Mouse (Mus musculus) erythroblast, embryonic 14.5 days (primary cell): ENCODE measurements around the gene Efs. TPM values are rescaled to one million over a fixed set of nuclear protein-coding genes. Genes with fewer than 3 reads are reported as not detected.

Source experiments
- H3K27me3 ChIP-seq: 2 replicates; pipeline ENCODE4 v1.6.1; 2012; ENCODE audit warnings: inconsistent platforms; ENCODE audit not compliant: control insufficient read depth
- H3K36me3 ChIP-seq: 2 replicates; pipeline ENCODE4 v1.6.1; 2012; ENCODE audit warnings: mild to moderate bottlenecking, inconsistent platforms; ENCODE audit not compliant: control insufficient read depth
- H3K4me1 ChIP-seq: 2 replicates; pipeline ENCODE4 v1.6.1; 2012; ENCODE audit warnings: inconsistent platforms; ENCODE audit not compliant: control insufficient read depth
- H3K4me3 ChIP-seq: replicated peaks from 2 replicates; pipeline ENCODE3; 2012; ENCODE audit warnings: moderate library complexity, mild to moderate bottlenecking, inconsistent platforms
- H3K9me3 ChIP-seq: 2 replicates; pipeline ENCODE4 v1.6.1; 2012; ENCODE audit warnings: low read length, inconsistent platforms, mixed read lengths; ENCODE audit not compliant: control insufficient read depth
- GATA1 ChIP-seq: IDR thresholded peaks from 2 replicates; pipeline ENCODE4 v1.6.1; 2012; ENCODE audit warnings: low read length, inconsistent platforms, mixed read lengths
- TAL1 ChIP-seq: IDR thresholded peaks from 3 replicates; pipeline ENCODE4 v1.6.1; 2012; ENCODE audit warnings: low read length, inconsistent platforms, mixed read lengths
- polyA plus RNA-seq: library from polyadenylated mRNA; stranded (reverse); fragments of >175 nt; gene quantifications from 2 replicates; pipeline ENCODE4 v1.2.3, GENCODE M21; 2012

Gene Efs
- polyA plus RNA-seq, 1 experiment: not detected

- Histone ChIP-seq H3K36me3 (no peaks in the 10 kb centered on the region), H3K4me1 (peaks cover 12% of the 10 kb centered on the region), H3K27me3 (peaks cover 55% of the 10 kb centered on the region), H3K4me3 (no peak overlapping the region), H3K9me3 (peaks cover 2% of the 10 kb centered on the region; the same call in 1 of the 2 replicates)
- TF ChIP-seq TAL1 (no peak), GATA1 (no peak)
These were observed 3.9 kb upstream of the Efs start for GRCm38 (mm10) chr14:54929801-54930200.

DNA sequence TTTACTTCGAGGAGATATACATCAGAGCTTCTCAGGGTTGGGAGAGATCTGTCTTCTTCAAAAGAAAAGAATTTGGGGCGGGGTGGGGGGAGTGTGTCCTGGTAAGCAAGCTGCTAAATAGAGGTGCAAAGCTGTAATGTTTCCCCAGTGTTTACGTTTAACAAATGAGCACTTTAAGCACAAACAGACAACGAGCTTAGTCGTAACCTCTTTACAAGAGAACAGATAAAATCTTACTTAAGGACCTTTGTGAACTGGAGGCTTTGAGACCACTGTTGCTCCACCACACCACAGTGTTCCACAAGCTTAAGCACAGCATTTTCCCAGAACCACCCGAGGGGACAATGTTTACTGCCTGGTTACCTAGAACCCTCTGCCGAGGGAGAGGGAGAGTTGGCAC, 1.4 kb upstream of the Efs start:
- no peak overlapping the region for H3K4me3 ChIP-seq
- peaks cover 67% of the 10 kb centered on the region for H3K27me3 ChIP-seq
- peaks cover 2% of the 10 kb centered on the region; the same call in 1 of the 2 replicates for H3K9me3 ChIP-seq
- peaks cover 21% of the 10 kb centered on the region for H3K4me1 ChIP-seq
- no peaks in the 10 kb centered on the region for H3K36me3 ChIP-seq
- TF ChIP-seq GATA1 (no peak), TAL1 (no peak)

- TF ChIP-seq TAL1: no peak
- TF ChIP-seq GATA1: no peak
- H3K27me3 ChIP-seq: peaks cover 67% of the 10 kb centered on the region
- H3K4me1 ChIP-seq: peaks cover 21% of the 10 kb centered on the region
- H3K36me3 ChIP-seq: no peaks in the 10 kb centered on the region
- no peak overlapping the region for H3K4me3 ChIP-seq
- H3K9me3 ChIP-seq: peaks cover 2% of the 10 kb centered on the region; the same call in 1 of the 2 replicates
These were observed 654 bp upstream of the Efs start for GRCm38 (mm10) chr14:54926401-54927158.

- Histone ChIP-seq H3K27me3 (peaks cover 63% of the 10 kb centered on the region), H3K36me3 (no peaks in the 10 kb centered on the region), H3K4me1 (peaks cover 21% of the 10 kb centered on the region), H3K4me3 (peak overlapping the region; percentile 19), H3K9me3 (peaks cover 10% of the 10 kb centered on the region)
- TF ChIP-seq TAL1: no peak
- TF ChIP-seq GATA1: no peak
These were observed 1.1 kb downstream of the Efs start for GRCm38 (mm10) chr14:54924641-54925348.

DNA sequence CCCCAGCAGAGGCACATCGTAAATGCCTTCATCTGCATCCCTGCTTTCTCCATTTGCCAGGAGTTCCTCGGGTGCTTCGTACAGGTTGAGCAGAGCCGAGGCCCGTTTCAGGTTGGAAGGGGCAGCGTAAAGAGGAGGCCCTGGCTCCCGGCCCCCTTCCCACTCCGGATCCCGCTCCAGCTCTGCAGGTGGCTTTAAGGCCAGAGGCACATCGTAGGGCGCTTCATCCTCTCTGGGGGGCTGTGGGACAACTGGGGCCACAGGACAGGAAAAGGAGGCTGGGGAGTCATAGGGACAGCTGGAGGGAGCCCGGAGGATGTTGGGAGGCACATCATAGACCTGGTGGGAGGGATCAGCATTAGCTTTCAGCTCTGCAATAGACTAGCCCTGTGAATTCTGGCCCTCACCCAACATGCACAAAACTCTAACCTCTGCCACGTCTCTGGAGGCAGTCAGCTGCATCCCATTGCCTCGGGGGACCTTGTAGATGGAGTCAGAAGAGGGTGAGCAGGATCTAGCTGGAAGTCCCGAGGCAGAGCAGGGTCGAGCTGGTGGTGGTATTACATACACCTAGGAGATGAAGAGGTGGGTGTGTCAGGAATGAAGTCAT, 5.7 kb downstream of the Efs start:
- TF ChIP-seq GATA1 (no peak), TAL1 (no peak)
- Histone ChIP-seq H3K27me3 (peaks cover 18% of the 10 kb centered on the region), H3K4me1 (peaks cover 13% of the 10 kb centered on the region), H3K36me3 (no peaks in the 10 kb centered on the region), H3K4me3 (no peak overlapping the region), H3K9me3 (peaks cover 8% of the 10 kb centered on the region)

- H3K4me3 ChIP-seq: no peak overlapping the region
- no peaks in the 10 kb centered on the region for H3K4me1 ChIP-seq
- peaks cover 4% of the 10 kb centered on the region; the same call in 1 of the 2 replicates for H3K9me3 ChIP-seq
- peaks cover 47% of the 10 kb centered on the region for H3K27me3 ChIP-seq
- TF ChIP-seq GATA1 (no peak), TAL1 (no peak)
- H3K36me3 ChIP-seq: no peaks in the 10 kb centered on the region
These were observed 12.6 kb downstream of the Efs start for GRCm38 (mm10) chr14:54913343-54913742.

- Histone ChIP-seq H3K4me3 (peak within 1 kb of the TSS; percentile 50), H3K27me3 (peaks cover 47% of the 10 kb centered on the region), H3K36me3 (no peaks in the 10 kb centered on the region), H3K9me3 (peaks cover 4% of the 10 kb centered on the region; the same call in 1 of the 2 replicates), H3K4me1 (no peaks in the 10 kb centered on the region)
- TF ChIP-seq TAL1 (no peak), GATA1 (no peak)
These were observed 13.0 kb downstream of the Efs start, which contains the start of gene Slc22a17 for GRCm38 (mm10) chr14:54912886-54913285. TSS of gene Slc22a17 (minus strand) at chr14:54913132.

GRCm38 (mm10) chr14:54912109-54912850, 13.6 kb downstream of the Efs start:
- no peak for TF ChIP-seq TAL1
- TF ChIP-seq GATA1: no peak
- Histone ChIP-seq H3K9me3 (peaks cover 4% of the 10 kb centered on the region; the same call in 1 of the 2 replicates), H3K4me3 (peak overlapping the region; percentile 50), H3K27me3 (peaks cover 47% of the 10 kb centered on the region), H3K36me3 (no peaks in the 10 kb centered on the region), H3K4me1 (no peaks in the 10 kb centered on the region)
